Comparison of ENCODE assay signal across 8 mouse cellular contexts in the genomic region with DNA sequence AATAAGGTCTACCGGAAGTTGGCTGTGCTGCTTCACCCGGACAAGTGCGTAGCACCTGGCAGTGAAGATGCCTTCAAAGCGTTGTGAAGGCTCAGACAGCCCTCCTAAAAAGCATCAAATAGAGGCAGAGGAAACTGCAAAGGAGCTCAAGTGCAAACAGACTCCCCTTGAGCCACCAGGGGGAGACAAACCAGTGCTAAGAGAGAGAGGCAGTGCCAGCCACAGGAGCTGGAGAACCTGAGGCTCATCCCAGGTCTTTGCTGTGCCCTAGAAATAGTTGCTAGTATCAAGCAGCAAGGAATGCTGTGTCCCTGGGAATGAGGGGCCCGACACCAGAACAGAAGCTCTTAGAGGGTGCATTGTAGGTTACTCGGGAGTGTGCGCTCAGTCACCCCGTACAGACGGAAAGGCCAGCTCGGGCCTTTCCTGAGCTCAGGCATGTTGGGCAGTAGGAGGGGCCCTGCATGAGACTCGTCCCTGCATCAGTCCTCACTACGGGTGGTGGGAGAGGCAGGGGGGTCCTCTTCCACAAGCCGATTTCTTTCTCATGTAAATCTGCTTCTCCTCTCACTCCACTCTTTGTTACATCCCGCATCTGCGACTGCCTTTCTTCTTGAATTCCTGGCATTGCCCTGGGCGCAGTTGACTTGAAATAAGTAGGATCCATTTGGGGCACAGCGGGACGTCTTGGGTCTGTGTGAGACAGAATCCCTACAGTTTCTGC. TPM values are rescaled to one million over a fixed set of nuclear protein-coding genes. Genes with fewer than 3 reads are reported as not detected.
DNase-seq lines count a peak whose midpoint lies in the region; ATAC-seq lines count a peak whose summit lies in the region.

No protein-coding gene starts in this region.

- H3K9ac ChIP-seq in hindbrain, embryonic 15.5 days: peak overlapping the region; percentile 45

- H3K4me2 ChIP-seq in hindbrain, embryonic 15.5 days: peak overlapping the region; percentile 66

- peak overlapping the region; percentile 32 for H3K4me3 ChIP-seq in hindbrain, embryonic 15.5 days

- ATAC-seq in hindbrain, embryonic 15.5 days (ENCODE audit: low FRiP score, low read depth): peak; percentile 92

- 0 out of 2 replicates have a peak overlapping the region, but pooled peaks have one; percentile 15 for H3K27ac ChIP-seq in hindbrain, embryonic 15.5 days (replicated peaks)

- 10% methylated on average over 18 of the region's 18 CpGs for WGBS in hindbrain, embryonic 15.5 days

- H3K4me1 ChIP-seq in hindbrain, embryonic 15.5 days (replicated peaks): peaks cover 9% of the 10 kb centered on the region

- no peaks in the 10 kb centered on the region for H3K27me3 ChIP-seq in hindbrain, embryonic 15.5 days

- H3K9me3 ChIP-seq in hindbrain, embryonic 15.5 days: no peaks in the 10 kb centered on the region

- no peaks in the 10 kb centered on the region for H3K36me3 ChIP-seq in hindbrain, embryonic 15.5 days

- peak; percentile 88 for DNase-seq in NIH3T3 (ENCODE audit: low read depth)
- peak; percentile 80 for DNase-seq in cerebellum, adult 8-10 months
- DNase-seq in forelimb bud, embryonic 11.5 days (ENCODE audit: low read depth, low spot score): peak; percentile 80
- DNase-seq in layer of hippocampus, postnatal 36 days: peak; percentile 59 to 74
- peak; percentile 70 for DNase-seq in lung, postnatal 36 days
- peak; percentile 82 for DNase-seq in right cerebral cortex, adult 18-20 months
- DNase-seq in urinary bladder, adult 18-20 months (ENCODE audit: low spot score in 2 of 2): peak; percentile 31 to 44

RNA-seq across cellular contexts. Expression of gene Tpp2, which starts 34.3 kb away (rescaled TPM):
- 51.6 and 54.7 TPM in 2 replicates for polyA plus RNA-seq in hindbrain, embryonic 15.5 days (2015; fragmentation: Nextera tagmentation; extraction: Ambion mirVana)
- 10 to 100 TPM; 53.4 to 56.9 TPM for total RNA-seq in layer of hippocampus, postnatal 36 days (2021)

Comparison
In these comparisons a context has a peak if more than half of its experiments do, and no peak if none do; other contexts are left out.
1. Peak in every context shown above with its lines: DNase-seq, ATAC-seq, H3K4me3 ChIP-seq and H3K27ac ChIP-seq.
2. DNase-seq: peak in every context shown above with its lines; median percentile 88 in NIH3T3; 82 in right cerebral cortex, adult 18-20 months; 80 in cerebellum, adult 8-10 months; 80 in forelimb bud, embryonic 11.5 days; 70 in lung, postnatal 36 days; 66 in layer of hippocampus, postnatal 36 days; 38 in urinary bladder, adult 18-20 months.